Mouse (Mus musculus): ENCODE measurements around the gene Shc3. TPM values are rescaled to one million over a fixed set of nuclear protein-coding genes. Genes with fewer than 3 reads are reported as not detected.
A peak's percentile ranks its signal among the peaks of the same experiment; 100 is the strongest.

Gene Shc3
- polyA plus RNA-seq, 1 experiment from 2014 or later: 0.18 TPM

GRCm38 (mm10) chr13:51424647-51425046, 144.6 kb downstream of the Shc3 start:
- 10% methylated on average over 5 of the region's 5 CpGs for WGBS
- Histone ChIP-seq H3K9me3 (replicated peaks) (no peaks in the 10 kb centered on the region), H3K4me3 (replicated peaks) (no peak overlapping the region), H3K9ac (no peak overlapping the region), H3K36me3 (peaks cover 18% of the 10 kb centered on the region; the same call in 1 of the 2 replicates), H3K27me3 (no peaks in the 10 kb centered on the region), H3K4me2 (no peak overlapping the region), H3K4me1 (peaks cover 3% of the 10 kb centered on the region; the same call in 1 of the 2 replicates), H3K27ac (no peak overlapping the region)
- ATAC-seq (replicated peaks; ENCODE audit: low FRiP score): peak; percentile 46; the same call in 1 of the 2 replicates

GRCm38 (mm10) chr13:51423647-51424046, 145.6 kb downstream of the Shc3 start:
- Histone ChIP-seq H3K27me3 (no peaks in the 10 kb centered on the region), H3K9me3 (replicated peaks) (no peaks in the 10 kb centered on the region), H3K4me2 (no peak overlapping the region), H3K27ac (no peak overlapping the region), H3K4me3 (replicated peaks) (no peak overlapping the region), H3K9ac (no peak overlapping the region), H3K4me1 (peaks cover 7% of the 10 kb centered on the region), H3K36me3 (peaks cover 18% of the 10 kb centered on the region; the same call in 1 of the 2 replicates)
- ATAC-seq (replicated peaks; ENCODE audit: low FRiP score): no peak
- WGBS: 79% methylated on average over 9 of the region's 9 CpGs

GRCm38 (mm10) chr13:51420861-51421260, 148.4 kb downstream of the Shc3 start:
- H3K4me1 ChIP-seq: peaks cover 30% of the 10 kb centered on the region
- H3K36me3 ChIP-seq: peaks cover 18% of the 10 kb centered on the region; the same call in 1 of the 2 replicates
- H3K9ac ChIP-seq: no peak overlapping the region
- H3K9me3 ChIP-seq (replicated peaks): no peaks in the 10 kb centered on the region
- no peak overlapping the region for H3K4me3 ChIP-seq (replicated peaks)
- 79% methylated on average over 9 of the region's 9 CpGs for WGBS
- no peak overlapping the region for H3K4me2 ChIP-seq
- H3K27me3 ChIP-seq: no peaks in the 10 kb centered on the region
- H3K27ac ChIP-seq: no peak overlapping the region
- ATAC-seq (replicated peaks; ENCODE audit: low FRiP score): no peak

GRCm38 (mm10) chr13:51419501-51419900, 149.7 kb downstream of the Shc3 start:
- 90% methylated on average over 15 of the region's 15 CpGs for WGBS
- no peak for ATAC-seq (replicated peaks; ENCODE audit: low FRiP score)
- Histone ChIP-seq H3K9me3 (replicated peaks) (no peaks in the 10 kb centered on the region; the same call in 1 of the 2 replicates), H3K27me3 (no peaks in the 10 kb centered on the region), H3K9ac (no peak overlapping the region), H3K4me3 (replicated peaks) (no peak overlapping the region), H3K4me2 (no peak overlapping the region), H3K36me3 (peaks cover 30% of the 10 kb centered on the region), H3K27ac (no peak overlapping the region), H3K4me1 (peaks cover 29% of the 10 kb centered on the region)

GRCm38 (mm10) chr13:51418942-51419451, 150.2 kb downstream of the Shc3 start:
- WGBS: 79% methylated on average over 19 of the region's 19 CpGs
- H3K27me3 ChIP-seq: no peaks in the 10 kb centered on the region
- no peak overlapping the region for H3K4me3 ChIP-seq (replicated peaks)
- H3K4me2 ChIP-seq: peak overlapping the region; percentile 42
- peaks cover 27% of the 10 kb centered on the region for H3K4me1 ChIP-seq
- no peak for ATAC-seq (replicated peaks; ENCODE audit: low FRiP score)
- no peak overlapping the region for H3K27ac ChIP-seq
- no peak overlapping the region for H3K9ac ChIP-seq
- no peaks in the 10 kb centered on the region; the same call in 1 of the 2 replicates for H3K9me3 ChIP-seq (replicated peaks)
- peaks cover 31% of the 10 kb centered on the region for H3K36me3 ChIP-seq

GRCm38 (mm10) chr13:51418268-51418941, 150.8 kb downstream of the Shc3 start:
- H3K9me3 ChIP-seq (replicated peaks): no peaks in the 10 kb centered on the region; the same call in 1 of the 2 replicates
- peak; percentile 66 for ATAC-seq (replicated peaks; ENCODE audit: low FRiP score)
- H3K36me3 ChIP-seq: peaks cover 31% of the 10 kb centered on the region
- no peaks in the 10 kb centered on the region for H3K27me3 ChIP-seq
- H3K27ac ChIP-seq: peak overlapping the region; percentile 80
- 5% methylated on average over 20 of the region's 20 CpGs for WGBS
- H3K4me1 ChIP-seq: peaks cover 27% of the 10 kb centered on the region
- H3K4me3 ChIP-seq (replicated peaks): no peak overlapping the region
- peak overlapping the region; percentile 42 for H3K4me2 ChIP-seq
- no peak overlapping the region for H3K9ac ChIP-seq

GRCm38 (mm10) chr13:51417796-51418195, 151.4 kb downstream of the Shc3 start:
- ATAC-seq (replicated peaks; ENCODE audit: low FRiP score): no peak
- Histone ChIP-seq H3K4me1 (peaks cover 33% of the 10 kb centered on the region), H3K27me3 (no peaks in the 10 kb centered on the region), H3K36me3 (peaks cover 31% of the 10 kb centered on the region), H3K9ac (no peak overlapping the region), H3K4me3 (replicated peaks) (no peak overlapping the region), H3K9me3 (replicated peaks) (no peaks in the 10 kb centered on the region; the same call in 1 of the 2 replicates), H3K4me2 (peak overlapping the region; percentile 42), H3K27ac (peak overlapping the region; percentile 80)
- WGBS: 47% methylated on average over 6 of the region's 6 CpGs

GRCm38 (mm10) chr13:51416727-51417126, 152.5 kb downstream of the Shc3 start:
- WGBS: 89% methylated on average over 11 of the region's 11 CpGs
- Histone ChIP-seq H3K4me3 (replicated peaks) (no peak overlapping the region), H3K9me3 (replicated peaks) (no peaks in the 10 kb centered on the region; the same call in 1 of the 2 replicates), H3K27ac (no peak overlapping the region), H3K4me1 (peaks cover 43% of the 10 kb centered on the region), H3K36me3 (peaks cover 31% of the 10 kb centered on the region), H3K4me2 (no peak overlapping the region), H3K9ac (no peak overlapping the region), H3K27me3 (no peaks in the 10 kb centered on the region)
- no peak for ATAC-seq (replicated peaks; ENCODE audit: low FRiP score)

GRCm38 (mm10) chr13:51413461-51413860, 155.8 kb downstream of the Shc3 start:
- no peak for ATAC-seq (replicated peaks; ENCODE audit: low FRiP score)
- H3K27ac ChIP-seq: no peak overlapping the region
- WGBS: 53% methylated on average over 3 of the region's 3 CpGs
- 0 out of 2 replicates have a peak overlapping the region, but pooled peaks have one; percentile 86 for H3K4me2 ChIP-seq
- peaks cover 9% of the 10 kb centered on the region; the same call in 1 of the 2 replicates for H3K27me3 ChIP-seq
- peaks cover 14% of the 10 kb centered on the region for H3K36me3 ChIP-seq
- no peaks in the 10 kb centered on the region; the same call in 1 of the 2 replicates for H3K9me3 ChIP-seq (replicated peaks)
- no peak overlapping the region for H3K9ac ChIP-seq
- peaks cover 57% of the 10 kb centered on the region for H3K4me1 ChIP-seq
- no peak overlapping the region for H3K4me3 ChIP-seq (replicated peaks)

- peaks cover 20% of the 10 kb centered on the region for H3K27me3 ChIP-seq
- WGBS: 23% methylated on average over 12 of the region's 12 CpGs
- peaks cover 14% of the 10 kb centered on the region for H3K36me3 ChIP-seq
These were observed 157.4 kb downstream of the Shc3 start for GRCm38 (mm10) chr13:51411696-51412430.

GRCm38 (mm10) chr13:51411243-51411642, 158.0 kb downstream of the Shc3 start:
- Histone ChIP-seq H3K36me3 (peaks cover 14% of the 10 kb centered on the region), H3K4me3 (replicated peaks) (peak overlapping the region; percentile 60), H3K9me3 (replicated peaks) (no peaks in the 10 kb centered on the region; the same call in 1 of the 2 replicates), H3K9ac (peak overlapping the region; percentile 26; the same call in 1 of the 2 replicates), H3K4me1 (peaks cover 50% of the 10 kb centered on the region), H3K27me3 (peaks cover 20% of the 10 kb centered on the region), H3K27ac (peak overlapping the region; percentile 84), H3K4me2 (peak overlapping the region; percentile 86)
- no peak for ATAC-seq (replicated peaks; ENCODE audit: low FRiP score)
- 19% methylated on average over 9 of the region's 9 CpGs for WGBS

More at GRCm38 (mm10) chr13:51411696-51412430, 157.4 kb downstream of the Shc3 start:
- Histone ChIP-seq H3K4me2 (peak overlapping the region; percentile 86), H3K4me3 (replicated peaks) (peak overlapping the region; percentile 60), H3K9ac (peak overlapping the region; percentile 26; the same call in 1 of the 2 replicates), H3K27ac (peak overlapping the region; percentile 84), H3K9me3 (replicated peaks) (no peaks in the 10 kb centered on the region; the same call in 1 of the 2 replicates), H3K4me1 (peaks cover 56% of the 10 kb centered on the region)
- no peak for ATAC-seq (replicated peaks; ENCODE audit: low FRiP score)

Measured in kidney, embryonic 15.5 days (tissue).